Mouse (Mus musculus) neural tube, embryonic 11.5 days (tissue): ENCODE measurements around the gene Gm17190. TPM values are rescaled to one million over a fixed set of nuclear protein-coding genes. Genes with fewer than 3 reads are reported as not detected.

Experiments used
- ATAC-seq: fragments of 200-750 bp; cut with Nextera tagmentation; 2 replicates; pipeline ENCODE4 v1.8.0; 2017; ENCODE audit warnings: moderate number of reproducible peaks, mild to moderate bottlenecking, moderate TSS enrichment, moderate library complexity; ENCODE audit not compliant: insufficient read depth, low FRiP score, low TSS enrichment
- DNase-seq: peaks from one replicate; pipeline ENCODE4 v3.0.0-alpha.2; 2015; ENCODE audit warnings: low spot score
- H3K27ac ChIP-seq: fragments of 300-500 bp; sonication (generic); 2 replicates; pipeline ENCODE4 v1.5.1; 2014; ENCODE audit warnings: low read depth, mild to moderate bottlenecking, low read length
- H3K27me3 ChIP-seq: fragments of 300-500 bp; sonication (generic); 2 replicates; pipeline ENCODE4 v1.6.1; 2014; ENCODE audit warnings: mild to moderate bottlenecking, low read length, mixed read lengths; ENCODE audit not compliant: control insufficient read depth, insufficient read depth
- H3K36me3 ChIP-seq: fragments of 300-500 bp; sonication (generic); 2 replicates; pipeline ENCODE4 v1.6.1; 2014; ENCODE audit warnings: mild to moderate bottlenecking, low read length, moderate library complexity, mixed read lengths; ENCODE audit not compliant: control insufficient read depth, insufficient read depth
- H3K4me1 ChIP-seq: fragments of 300-500 bp; sonication (generic); 2 replicates; pipeline ENCODE4 v1.6.1; 2014; ENCODE audit warnings: low read length, mixed read lengths; ENCODE audit not compliant: control insufficient read depth, insufficient read depth
- H3K4me2 ChIP-seq: fragments of 300-500 bp; sonication (generic); 2 replicates; pipeline ENCODE4 v1.6.1; 2014; ENCODE audit warnings: low read depth, mild to moderate bottlenecking, moderate library complexity
- H3K4me3 ChIP-seq: fragments of 300-500 bp; sonication (generic); 2 replicates; pipeline ENCODE4 v1.5.1; 2014; ENCODE audit warnings: low read depth, low read length
- H3K9ac ChIP-seq: fragments of 300-500 bp; sonication (generic); 2 replicates; pipeline ENCODE4 v1.6.1; 2014; ENCODE audit warnings: mild to moderate bottlenecking, low read length
- H3K9me3 ChIP-seq: fragments of 300-500 bp; sonication (generic); 2 replicates; pipeline ENCODE4 v1.6.1; 2016; ENCODE audit warnings: low read length; ENCODE audit not compliant: control insufficient read depth
- WGBS: fragments of 180-500 bp; shearing (Covaris S2); extraction: QIAGEN DNeasy Blood & Tissue Kit; methylation state at CpG from one replicate; pipeline ENCODE4 v1.1.7; 2014; 5-methylcytosine and 5-hydroxymethylcytosine counted together
- polyA plus RNA-seq: library from polyadenylated mRNA; unstranded; fragments of >200 nt; fragmentation: Nextera tagmentation; extraction: Ambion mirVana; gene quantifications from 2 replicates; pipeline ENCODE4 v1.2.1, GENCODE M21; 2014

The Gm17190 gene
- polyA plus RNA-seq, 1 experiment from 2014 or later: not detected

DNA sequence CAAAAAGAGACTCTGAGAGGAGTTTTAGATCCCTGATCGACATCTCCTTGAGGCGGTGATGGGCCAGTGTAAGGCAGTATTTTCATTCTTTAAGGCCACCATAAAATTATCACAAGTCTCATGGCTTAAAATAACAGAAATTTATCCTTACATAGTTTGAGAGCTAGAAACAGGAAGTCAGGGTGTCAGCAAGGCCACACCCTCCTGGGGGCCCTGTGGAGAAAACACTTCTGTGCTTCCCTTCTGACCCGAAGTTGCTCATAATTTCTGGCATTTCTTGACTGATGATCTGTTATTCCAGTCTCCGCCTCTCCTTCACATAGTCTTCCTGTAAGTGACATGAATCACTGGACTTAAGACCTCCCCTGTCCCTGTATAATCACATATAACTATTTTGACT is 24.5 kb downstream of the Gm17190 start:
- Histone ChIP-seq H3K27ac (no peak overlapping the region), H3K4me2 (no peak overlapping the region), H3K4me1 (no peaks in the 10 kb centered on the region), H3K9ac (no peak overlapping the region), H3K4me3 (no peak overlapping the region), H3K9me3 (no peaks in the 10 kb centered on the region), H3K36me3 (no peaks in the 10 kb centered on the region), H3K27me3 (no peaks in the 10 kb centered on the region)
- DNase-seq (no peak), ATAC-seq (no peak)
- 81% methylated on average over 4 of the region's 4 CpGs for WGBS

DNA sequence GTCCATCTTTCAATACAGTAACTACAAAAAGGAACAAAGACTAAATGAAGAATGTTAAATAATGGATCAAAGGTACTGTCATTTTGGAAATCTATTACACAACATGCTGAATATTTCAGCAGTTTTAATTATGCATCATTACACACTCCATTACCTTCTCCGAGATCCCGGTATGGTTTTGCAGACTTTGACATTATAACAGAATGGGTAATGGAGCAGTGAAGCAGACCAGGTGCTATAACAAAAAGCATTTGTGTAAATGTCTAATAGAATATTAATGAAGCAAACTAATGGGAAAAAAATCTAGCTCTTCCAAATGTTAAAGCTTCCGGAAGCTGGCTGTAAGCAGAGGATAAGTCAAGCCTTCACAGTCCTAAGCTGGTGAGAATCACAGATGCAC is 28.9 kb downstream of the Gm17190 start:
- no peak for ATAC-seq
- DNase-seq: no peak
- no peak overlapping the region for H3K9ac ChIP-seq
- H3K36me3 ChIP-seq: no peaks in the 10 kb centered on the region
- H3K4me1 ChIP-seq: no peaks in the 10 kb centered on the region
- no peak overlapping the region for H3K4me2 ChIP-seq
- H3K9me3 ChIP-seq: no peaks in the 10 kb centered on the region
- WGBS: 51% methylated on average over 3 of the region's 3 CpGs
- no peak overlapping the region for H3K4me3 ChIP-seq
- no peak overlapping the region for H3K27ac ChIP-seq
- no peaks in the 10 kb centered on the region for H3K27me3 ChIP-seq

DNA sequence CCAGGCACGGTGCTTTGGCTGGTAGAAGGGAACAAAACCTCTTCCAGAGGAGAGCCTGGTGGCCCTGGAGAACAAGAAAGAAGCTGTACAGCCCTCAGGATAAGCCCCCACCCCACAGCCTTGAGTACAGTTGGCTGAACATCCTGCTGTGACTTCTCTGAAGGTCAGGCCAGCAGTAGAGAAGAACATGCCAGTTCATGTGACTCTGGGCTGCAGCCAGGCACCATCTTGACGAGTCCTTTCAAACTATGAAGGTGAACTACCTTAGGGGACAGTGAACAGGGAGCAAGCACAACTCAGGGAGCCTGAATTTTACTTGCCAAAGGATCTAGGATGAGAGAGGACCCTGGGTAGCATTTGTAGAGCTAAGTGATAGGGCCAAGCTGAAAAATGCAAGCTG is 30.9 kb downstream of the Gm17190 start:
- DNase-seq (no peak), ATAC-seq (no peak)
- H3K4me3 ChIP-seq: no peak overlapping the region
- H3K4me1 ChIP-seq: no peaks in the 10 kb centered on the region
- H3K36me3 ChIP-seq: no peaks in the 10 kb centered on the region
- no peak overlapping the region for H3K9ac ChIP-seq
- H3K27me3 ChIP-seq: no peaks in the 10 kb centered on the region
- WGBS: 82% methylated on average over 2 of the region's 2 CpGs
- no peak overlapping the region for H3K27ac ChIP-seq
- no peak overlapping the region for H3K4me2 ChIP-seq
- no peaks in the 10 kb centered on the region for H3K9me3 ChIP-seq

DNA sequence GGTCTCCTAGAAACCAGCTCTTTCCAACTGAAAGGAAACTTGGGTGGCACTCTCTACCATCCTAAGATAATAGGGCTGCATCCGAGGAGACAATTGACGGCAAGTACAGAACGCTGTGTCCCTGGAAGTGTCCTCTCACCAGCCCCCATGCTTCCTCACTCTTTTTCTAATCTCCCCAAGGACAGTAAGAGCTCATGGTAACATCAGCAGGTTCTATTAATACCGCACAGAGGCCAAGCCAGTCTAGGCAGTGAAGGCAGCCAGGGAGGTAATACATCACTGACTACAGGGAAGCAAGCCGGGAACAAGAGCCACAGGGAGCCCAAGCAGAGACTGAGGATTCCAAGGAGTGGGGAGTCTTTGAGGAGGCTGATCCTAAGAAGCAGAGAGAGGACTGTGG is 43.2 kb downstream of the Gm17190 start:
- DNase-seq: no peak
- no peak overlapping the region for H3K4me3 ChIP-seq
- ATAC-seq: no peak
- 68% methylated on average over 5 of the region's 5 CpGs for WGBS
- no peak overlapping the region for H3K27ac ChIP-seq
- H3K4me2 ChIP-seq: no peak overlapping the region
- no peaks in the 10 kb centered on the region for H3K9me3 ChIP-seq
- 0 out of 2 replicates have a peak, but pooled peaks cover 7% of the 10 kb centered on the region for H3K27me3 ChIP-seq
- no peak overlapping the region for H3K9ac ChIP-seq
- H3K36me3 ChIP-seq: no peaks in the 10 kb centered on the region
- no peaks in the 10 kb centered on the region for H3K4me1 ChIP-seq

DNA sequence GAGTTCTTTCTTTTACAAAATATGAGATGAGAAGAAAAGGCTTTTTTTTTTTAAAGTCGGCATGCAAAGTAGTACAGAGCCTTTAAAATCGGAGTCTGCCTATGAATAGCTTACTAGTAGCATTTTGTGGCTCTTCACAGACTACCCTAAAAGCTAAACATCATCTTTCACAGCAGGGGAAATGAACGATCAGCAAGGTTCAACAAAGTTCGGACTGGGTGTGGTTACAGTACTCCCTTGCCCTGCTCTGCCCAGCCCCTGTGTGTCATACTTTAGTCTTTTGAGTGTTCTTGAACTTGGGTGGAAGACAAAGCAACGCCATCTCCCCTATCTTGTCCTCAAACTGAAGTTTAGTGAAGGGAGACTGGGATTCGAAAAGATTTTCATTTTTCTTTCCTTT is 44.8 kb downstream of the Gm17190 start:
- 86% methylated on average over 6 of the region's 6 CpGs for WGBS

DNA sequence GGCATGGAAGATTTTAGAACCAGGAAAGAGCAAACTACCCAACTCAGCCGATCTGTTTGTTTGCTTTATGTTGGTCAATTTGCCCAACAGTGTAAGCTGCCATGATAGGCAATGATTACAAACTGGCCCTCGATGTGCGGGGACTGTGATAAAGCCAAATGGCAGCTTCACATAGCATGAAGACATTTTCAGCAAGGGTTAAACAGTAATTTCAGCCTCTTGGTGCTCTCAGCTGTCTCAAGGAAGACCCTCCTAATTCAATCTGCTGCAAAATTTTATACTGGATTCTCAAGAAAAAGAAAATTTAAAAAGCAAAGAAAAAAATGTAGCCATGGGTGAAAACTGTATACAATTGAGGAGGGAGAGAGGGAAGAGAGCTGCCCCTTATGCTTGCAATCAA is 47.2 kb downstream of the Gm17190 start:
- H3K4me3 ChIP-seq: no peak overlapping the region
- no peaks in the 10 kb centered on the region for H3K9me3 ChIP-seq
- ATAC-seq: no peak
- H3K4me1 ChIP-seq: 0 out of 2 replicates have a peak, but pooled peaks cover 3% of the 10 kb centered on the region
- H3K27me3 ChIP-seq: peaks cover 39% of the 10 kb centered on the region
- no peak overlapping the region for H3K27ac ChIP-seq
- no peak overlapping the region for H3K9ac ChIP-seq
- 80% methylated on average over 3 of the region's 3 CpGs for WGBS
- no peak overlapping the region for H3K4me2 ChIP-seq
- DNase-seq: no peak
- H3K36me3 ChIP-seq: no peaks in the 10 kb centered on the region

More for the DNA sequence above, 44.8 kb downstream of the Gm17190 start:
- Histone ChIP-seq H3K4me2 (no peak overlapping the region), H3K36me3 (no peaks in the 10 kb centered on the region), H3K4me3 (no peak overlapping the region), H3K27ac (no peak overlapping the region), H3K27me3 (peaks cover 18% of the 10 kb centered on the region), H3K9ac (no peak overlapping the region), H3K9me3 (no peaks in the 10 kb centered on the region), H3K4me1 (0 out of 2 replicates have a peak, but pooled peaks cover 2% of the 10 kb centered on the region)
- no peak for ATAC-seq
- no peak for DNase-seq

DNA sequence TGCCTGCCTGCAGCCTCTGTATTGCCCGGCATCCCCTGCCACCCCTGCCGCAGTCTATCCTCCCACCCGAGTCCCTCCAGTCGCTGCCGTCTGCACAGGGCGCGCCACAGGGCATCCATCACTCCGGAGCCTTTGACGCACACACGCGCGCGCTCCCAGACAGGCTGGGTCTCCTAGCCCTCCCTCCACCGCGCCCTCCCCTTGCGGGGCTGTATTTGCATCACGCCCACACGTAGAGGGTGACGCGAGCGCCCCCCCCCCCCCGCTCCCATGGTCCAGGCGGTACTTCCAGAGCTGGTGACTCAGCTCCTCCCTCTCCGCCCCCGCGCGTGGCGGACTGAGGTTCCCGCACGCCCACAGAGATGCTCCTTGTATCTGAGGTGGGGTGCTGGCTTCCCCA is 49.2 kb downstream of the Gm17190 start:
- peak; percentile 86 for DNase-seq
- peak overlapping the region; percentile 44 for H3K4me3 ChIP-seq
- no peaks in the 10 kb centered on the region for H3K36me3 ChIP-seq
- H3K4me2 ChIP-seq: peak overlapping the region; percentile 93
- H3K9ac ChIP-seq: peak overlapping the region; percentile 45
- H3K27ac ChIP-seq: peak overlapping the region; percentile 34; the same call in 1 of the 2 replicates
- WGBS: under 1% methylated on average over 28 of the region's 30 CpGs
- peaks cover 39% of the 10 kb centered on the region for H3K27me3 ChIP-seq
- 0 out of 2 replicates have a peak, but pooled peaks cover 3% of the 10 kb centered on the region for H3K4me1 ChIP-seq
- no peaks in the 10 kb centered on the region for H3K9me3 ChIP-seq
- peak; percentile 70 for ATAC-seq

DNA sequence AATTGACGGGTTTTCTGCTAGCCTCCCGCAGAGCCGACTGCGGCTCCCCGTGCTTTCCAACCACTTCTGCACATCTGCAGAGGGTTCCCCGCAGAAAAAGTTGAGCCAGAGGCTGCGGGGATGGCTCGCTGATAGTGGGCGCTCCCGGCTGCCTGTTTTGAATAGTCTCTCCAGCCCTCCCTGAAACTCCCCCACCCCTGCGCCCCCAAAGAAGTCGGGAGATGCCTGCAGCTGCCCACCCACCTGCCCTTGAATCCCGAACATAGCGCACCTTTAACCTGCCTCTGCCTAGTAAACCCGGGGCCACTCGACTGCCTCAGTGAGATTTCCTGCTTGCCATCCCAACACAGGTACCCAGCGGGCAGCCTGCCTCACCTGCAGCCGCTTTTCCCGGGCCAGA is 50.1 kb downstream of the Gm17190 start:
- Histone ChIP-seq H3K4me3 (peak overlapping the region; percentile 44), H3K9me3 (no peaks in the 10 kb centered on the region), H3K36me3 (no peaks in the 10 kb centered on the region), H3K27ac (peak overlapping the region; percentile 56; the same call in 1 of the 2 replicates), H3K4me1 (0 out of 2 replicates have a peak, but pooled peaks cover 3% of the 10 kb centered on the region), H3K4me2 (peak overlapping the region; percentile 93), H3K9ac (peak overlapping the region; percentile 58), H3K27me3 (peaks cover 39% of the 10 kb centered on the region)
- ATAC-seq: no peak
- WGBS: under 1% methylated on average over 19 of the region's 19 CpGs
- DNase-seq: peak; percentile 14

DNA sequence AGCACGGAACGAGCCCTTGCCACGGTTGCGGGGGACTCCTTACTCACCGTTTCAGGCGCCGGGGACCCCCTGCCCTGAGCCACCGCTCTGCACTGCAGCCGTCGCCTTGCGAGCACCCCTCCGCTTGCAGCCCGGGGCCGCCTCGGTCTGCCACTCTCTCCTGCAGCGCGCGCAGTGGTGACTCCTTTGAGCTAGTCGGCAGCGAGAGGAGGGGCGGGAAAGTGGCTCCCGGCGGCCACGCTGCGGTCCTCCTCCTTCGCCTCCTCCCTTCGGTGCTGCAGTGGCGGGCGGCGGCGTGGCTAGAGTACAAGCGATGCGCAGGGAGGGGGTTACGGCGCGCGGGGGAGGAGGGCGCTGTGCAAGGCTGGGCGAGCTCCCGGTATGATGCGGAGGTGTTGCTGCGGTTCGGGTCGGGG is 50.6 kb downstream of the Gm17190 start, which contains the start of gene Sv2c:
Gene Sv2c (minus strand): TSS at position 177 of the 416 bp plus-strand sequence.
- Histone ChIP-seq H3K4me2 (peak within 1 kb of the TSS; percentile 93), H3K27ac (peak within 1 kb of the TSS; percentile 56; the same call in 1 of the 2 replicates), H3K4me3 (peak within 1 kb of the TSS; percentile 44), H3K9ac (peak within 1 kb of the TSS; percentile 58), H3K4me1 (0 out of 2 replicates have a peak, but pooled peaks cover 3% of the 10 kb centered on the region), H3K27me3 (peaks cover 39% of the 10 kb centered on the region), H3K36me3 (no peaks in the 10 kb centered on the region), H3K9me3 (no peaks in the 10 kb centered on the region)
- WGBS: under 1% methylated on average over 40 of the region's 44 CpGs
- DNase-seq (peak; percentile 86), ATAC-seq (peak; percentile 76)
